Mouse (Mus musculus) intestine, embryonic 14.5 days (tissue): ENCODE results near the gene Serpina3g. TPM values are rescaled to one million over a fixed set of nuclear protein-coding genes. Genes with fewer than 3 reads are reported as not detected.

Source experiments
- polyA plus RNA-seq: library from polyadenylated mRNA; unstranded; fragments of >200 nt; fragmentation: Nextera tagmentation; extraction: Ambion mirVana; gene quantifications from 2 replicates; pipeline ENCODE4 v1.2.1, GENCODE M21; 2014

The Serpina3g gene
- polyA plus RNA-seq, 1 experiment from 2014 or later: 2.2 TPM

Other genes starting within 250 kb of the Serpina3g start
- gene Serpina11, start 246.3 kb upstream of the Serpina3g start, polyA plus RNA-seq: not detected in 2 replicates
- 0.04 TPM in 1 of 2 replicates, not detected in the other for gene Serpina9, start 222.5 kb upstream of the Serpina3g start, polyA plus RNA-seq
- not detected in 2 replicates for gene Serpina12, start 191.8 kb upstream of the Serpina3g start, polyA plus RNA-seq
- gene Serpina5, start 135.1 kb upstream of the Serpina3g start, polyA plus RNA-seq: not detected in 2 replicates
- gene Serpina3a, start 123.5 kb upstream of the Serpina3g start, polyA plus RNA-seq: not detected in 2 replicates
- 0.13 TPM in 1 of 2 replicates, not detected in the other for gene Serpina3b, start 108.2 kb upstream of the Serpina3g start, polyA plus RNA-seq
- not detected in 2 replicates for gene Serpina3c, start 82.4 kb upstream of the Serpina3g start, polyA plus RNA-seq
- 0.12 and 0.17 TPM in 2 replicates for gene Serpina3f, start 21.7 kb upstream of the Serpina3g start, polyA plus RNA-seq
- not detected in 2 replicates for gene Serpina3i, start 26.9 kb downstream of the Serpina3g start, polyA plus RNA-seq
- gene Serpina3j, start 78.3 kb downstream of the Serpina3g start, polyA plus RNA-seq: not detected in 2 replicates
- gene Serpina3k, start 102.2 kb downstream of the Serpina3g start, polyA plus RNA-seq: not detected in 2 replicates
- not detected in 2 replicates for gene Serpina3m, start 102.2 kb downstream of the Serpina3g start, polyA plus RNA-seq
- not detected in 2 replicates for gene Serpina3n, start 170.5 kb downstream of the Serpina3g start, polyA plus RNA-seq
- 0.38 TPM in 1 of 2 replicates, not detected in the other for gene Gsc, start 237.1 kb downstream of the Serpina3g start, polyA plus RNA-seq